Mouse (Mus musculus) midbrain, embryonic 15.5 days (tissue): ENCODE measurements around the gene Ppp1r21. TPM values are rescaled to one million over a fixed set of nuclear protein-coding genes. Genes with fewer than 3 reads are reported as not detected.
A peak's percentile ranks its signal among the peaks of the same experiment; 100 is the strongest.

ENCODE experiments used
- ATAC-seq: fragments of 200-750 bp; cut with Nextera tagmentation; replicated peaks from 2 replicates; pipeline ENCODE4 v1.8.0; 2017; ENCODE audit warnings: moderate TSS enrichment
- H3K27ac ChIP-seq: fragments of 300-500 bp; sonication (generic); 2 replicates; pipeline ENCODE4 v1.5.1; 2015; ENCODE audit warnings: mild to moderate bottlenecking, inconsistent platforms
- H3K27me3 ChIP-seq: fragments of 300-500 bp; sonication (generic); replicated peaks from 2 replicates; pipeline ENCODE4 v1.6.1; 2015; ENCODE audit warnings: inconsistent platforms
- H3K36me3 ChIP-seq: fragments of 300-500 bp; sonication (generic); replicated peaks from 2 replicates; pipeline ENCODE4 v1.6.1; 2015; ENCODE audit warnings: inconsistent platforms
- H3K4me1 ChIP-seq: fragments of 300-500 bp; sonication (generic); 2 replicates; pipeline ENCODE4 v1.6.1; 2015; ENCODE audit warnings: inconsistent platforms
- H3K4me2 ChIP-seq: fragments of 300-500 bp; sonication (generic); 2 replicates; pipeline ENCODE4 v1.6.1; 2015; ENCODE audit warnings: inconsistent platforms, mild to moderate bottlenecking, moderate library complexity
- H3K4me3 ChIP-seq: fragments of 300-500 bp; sonication (generic); 2 replicates; pipeline ENCODE4 v1.5.1; 2015; ENCODE audit warnings: mild to moderate bottlenecking, inconsistent platforms
- H3K9ac ChIP-seq: fragments of 300-500 bp; sonication (generic); 2 replicates; pipeline ENCODE4 v1.6.1; 2015; ENCODE audit warnings: mild to moderate bottlenecking, inconsistent platforms
- H3K9me3 ChIP-seq: fragments of 300-500 bp; sonication (generic); 2 replicates; pipeline ENCODE4 v1.6.1; 2016; ENCODE audit warnings: inconsistent platforms
- WGBS: fragments of 180-500 bp; shearing (Covaris S2); methylation state at CpG from one replicate; pipeline ENCODE4 v1.1.7; 2015; ENCODE audit warnings: mixed read lengths; 5-methylcytosine and 5-hydroxymethylcytosine counted together
- polyA plus RNA-seq: library from polyadenylated mRNA; unstranded; fragments of >200 nt; fragmentation: Nextera tagmentation; extraction: Ambion mirVana; gene quantifications from 2 replicates; pipeline ENCODE4 v1.2.1, GENCODE M21; 2015

Ppp1r21 gene
- polyA plus RNA-seq, 1 experiment from 2014 or later: 38.5 TPM

- Histone ChIP-seq H3K4me3 (no peak overlapping the region), H3K36me3 (no peaks in the 10 kb centered on the region), H3K9ac (no peak overlapping the region), H3K4me2 (no peak overlapping the region), H3K4me1 (no peaks in the 10 kb centered on the region), H3K9me3 (no peaks in the 10 kb centered on the region), H3K27ac (no peak overlapping the region), H3K27me3 (no peaks in the 10 kb centered on the region)
- WGBS: 84% methylated on average over 15 of the region's 15 CpGs
- ATAC-seq: no peak
Observed at GRCm38 (mm10) chr17:88609361-88609760, 79.4 kb downstream of the Ppp1r21 start.

DNA sequence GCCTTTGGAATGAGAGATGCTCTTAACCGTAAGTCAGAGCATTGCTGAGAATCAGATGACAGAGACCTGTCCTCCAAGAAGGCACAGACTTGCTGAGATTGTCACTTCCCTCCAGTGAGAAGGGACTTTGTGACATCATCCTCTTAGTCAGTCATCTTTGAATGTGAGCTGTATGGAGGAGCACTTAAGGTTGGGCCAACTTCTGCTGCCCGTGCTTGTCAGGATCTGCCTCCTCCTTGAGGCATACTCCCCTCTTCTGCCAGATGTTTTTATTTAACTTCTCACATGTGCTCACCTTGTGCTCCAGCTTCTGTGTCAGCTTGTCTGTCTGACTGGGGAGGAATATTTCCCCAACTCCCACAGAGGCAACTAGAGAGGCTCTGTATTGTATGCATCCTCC lies 81.1 kb downstream of the Ppp1r21 start:
- no peak for ATAC-seq
- no peak overlapping the region for H3K9ac ChIP-seq

DNA sequence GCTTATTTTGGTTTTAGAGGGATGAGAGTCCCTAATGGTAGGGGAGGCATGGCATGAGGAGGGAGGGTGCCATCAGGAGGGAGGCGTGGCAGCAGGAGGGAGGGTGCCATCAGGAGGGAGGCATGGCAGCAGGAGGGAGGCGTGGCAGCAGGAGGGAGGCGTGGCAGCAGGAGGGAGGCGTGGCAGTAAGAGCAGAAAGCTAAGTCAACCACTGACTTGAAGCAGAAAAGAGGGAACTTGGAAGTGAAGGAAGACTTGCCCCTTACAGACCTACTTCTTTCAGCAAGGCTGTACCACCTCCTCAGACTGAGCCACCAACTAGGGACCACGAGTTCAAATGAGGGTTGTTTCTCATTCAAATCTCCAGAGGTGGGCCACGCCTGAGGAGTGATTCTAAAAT lies 83.3 kb downstream of the Ppp1r21 start:
- Histone ChIP-seq H3K27ac (no peak overlapping the region), H3K27me3 (no peaks in the 10 kb centered on the region), H3K4me3 (no peak overlapping the region), H3K9me3 (no peaks in the 10 kb centered on the region), H3K9ac (no peak overlapping the region), H3K36me3 (no peaks in the 10 kb centered on the region), H3K4me2 (no peak overlapping the region), H3K4me1 (no peaks in the 10 kb centered on the region)
- WGBS: 58% methylated on average over 6 of the region's 6 CpGs
- ATAC-seq: no peak

More for the DNA sequence above, 81.1 kb downstream of the Ppp1r21 start:
- H3K27me3 ChIP-seq: no peaks in the 10 kb centered on the region
- H3K27ac ChIP-seq: no peak overlapping the region
- WGBS: 87% methylated on average over 2 of the region's 2 CpGs
- no peaks in the 10 kb centered on the region for H3K36me3 ChIP-seq
- H3K4me3 ChIP-seq: no peak overlapping the region
- no peaks in the 10 kb centered on the region for H3K9me3 ChIP-seq
- H3K4me1 ChIP-seq: no peaks in the 10 kb centered on the region
- H3K4me2 ChIP-seq: no peak overlapping the region

DNA sequence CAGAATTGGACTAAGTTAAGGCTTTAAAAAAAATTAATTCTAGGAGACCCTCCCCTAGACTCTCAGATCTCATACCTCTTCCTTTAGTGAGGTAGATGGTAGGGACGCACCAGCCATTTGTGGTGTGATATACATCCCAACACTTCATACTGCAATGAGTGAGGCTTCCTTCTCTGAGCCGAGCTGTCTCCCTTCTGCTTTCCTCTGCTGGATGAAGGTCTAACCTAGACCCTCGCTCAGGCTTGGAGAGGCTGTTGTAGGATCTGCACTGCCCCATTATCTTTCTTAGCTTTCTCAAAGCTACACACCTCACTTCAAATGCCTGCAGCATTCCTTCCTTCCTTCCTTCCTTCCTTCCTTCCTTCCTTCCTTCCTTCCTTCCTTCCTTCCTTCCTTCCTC lies 83.8 kb downstream of the Ppp1r21 start:
- Histone ChIP-seq H3K9me3 (no peaks in the 10 kb centered on the region), H3K36me3 (no peaks in the 10 kb centered on the region), H3K4me2 (no peak overlapping the region), H3K4me3 (no peak overlapping the region), H3K4me1 (no peaks in the 10 kb centered on the region), H3K27ac (no peak overlapping the region), H3K9ac (no peak overlapping the region), H3K27me3 (no peaks in the 10 kb centered on the region)
- WGBS: 86% methylated on average over 3 of the region's 3 CpGs
- ATAC-seq: no peak

DNA sequence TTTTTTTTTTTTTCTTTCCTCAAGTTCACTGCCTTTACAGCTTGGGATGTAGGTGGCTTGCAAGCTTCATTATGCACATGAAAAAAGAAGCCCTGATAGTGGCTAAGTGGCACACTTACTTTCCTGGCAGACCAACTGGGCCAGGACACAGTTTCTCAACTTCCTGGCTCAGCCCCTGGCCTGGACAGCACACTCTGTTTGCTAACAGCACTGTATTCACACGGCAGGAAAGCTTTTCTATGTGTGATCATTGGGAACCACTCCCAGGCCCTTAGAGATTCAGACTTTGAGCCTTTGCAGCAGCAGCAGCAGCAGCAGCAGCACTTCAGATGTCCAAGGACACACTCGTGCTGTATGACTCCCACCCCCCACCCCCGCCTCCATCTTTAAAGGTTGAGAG lies 84.3 kb downstream of the Ppp1r21 start:
- Histone ChIP-seq H3K9me3 (no peaks in the 10 kb centered on the region), H3K36me3 (no peaks in the 10 kb centered on the region), H3K4me1 (no peaks in the 10 kb centered on the region), H3K27ac (no peak overlapping the region), H3K27me3 (no peaks in the 10 kb centered on the region), H3K4me2 (no peak overlapping the region), H3K9ac (no peak overlapping the region), H3K4me3 (no peak overlapping the region)
- 62% methylated on average over 3 of the region's 3 CpGs for WGBS
- ATAC-seq: no peak

DNA sequence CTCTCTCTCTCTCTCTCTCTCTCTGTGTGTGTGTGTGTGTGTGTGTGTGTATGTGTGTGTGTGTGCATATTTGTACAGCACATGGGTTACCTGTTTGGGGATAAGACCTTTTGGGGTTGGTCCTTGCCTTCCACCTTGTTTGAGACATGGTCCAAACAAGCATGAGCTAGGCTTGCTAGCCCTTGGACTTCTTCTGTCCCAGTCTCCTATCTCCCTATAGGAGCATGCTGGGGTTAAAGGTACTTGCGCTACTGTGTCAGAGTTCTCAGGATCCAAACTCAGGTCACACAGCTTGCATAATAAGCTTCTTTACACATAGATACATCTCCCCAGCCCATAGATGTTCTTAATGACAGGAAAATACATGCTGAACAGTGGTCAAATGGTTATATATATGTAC lies 84.8 kb downstream of the Ppp1r21 start:
- H3K4me3 ChIP-seq: no peak overlapping the region
- H3K9me3 ChIP-seq: no peaks in the 10 kb centered on the region
- H3K27me3 ChIP-seq: no peaks in the 10 kb centered on the region
- ATAC-seq: no peak
- H3K36me3 ChIP-seq: no peaks in the 10 kb centered on the region
- no peak overlapping the region for H3K9ac ChIP-seq
- H3K4me1 ChIP-seq: no peaks in the 10 kb centered on the region
- WGBS: 95% methylated on average over 1 of the region's 1 CpGs
- H3K4me2 ChIP-seq: no peak overlapping the region
- no peak overlapping the region for H3K27ac ChIP-seq

DNA sequence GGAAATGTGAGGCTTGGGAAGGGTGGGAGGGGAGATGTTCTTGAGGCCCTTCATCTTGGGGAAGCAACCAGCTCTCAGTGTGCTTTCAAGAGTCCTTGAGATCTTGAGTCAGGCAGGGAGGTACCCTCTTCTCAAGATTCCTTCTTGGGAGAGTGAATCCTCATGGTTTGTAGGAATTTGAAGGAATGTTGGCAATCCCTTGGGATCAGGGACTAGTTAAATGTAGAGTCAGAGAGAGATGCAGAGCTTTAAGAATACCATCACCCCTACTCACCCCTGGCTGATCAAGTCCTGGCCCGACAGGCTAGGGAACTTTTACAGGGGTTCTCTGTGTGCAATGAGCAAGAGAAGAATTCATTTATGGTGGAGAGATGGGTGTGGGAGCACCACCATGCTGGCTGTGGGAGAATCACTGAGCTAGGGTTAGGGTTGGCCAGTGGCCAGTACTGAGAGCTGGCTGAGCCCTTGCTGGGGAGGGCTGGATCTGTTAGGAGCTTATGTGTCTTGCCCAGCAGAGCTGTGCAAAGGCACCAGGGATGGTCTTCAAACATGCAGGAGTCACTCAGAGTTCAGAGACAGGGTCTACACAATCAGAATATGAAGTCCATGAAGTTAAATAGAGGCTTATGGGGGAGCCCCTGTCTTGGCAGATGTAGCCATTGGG lies 85.7 kb downstream of the Ppp1r21 start:
- Histone ChIP-seq H3K4me1 (no peaks in the 10 kb centered on the region), H3K4me3 (no peak overlapping the region), H3K27me3 (no peaks in the 10 kb centered on the region), H3K9ac (no peak overlapping the region), H3K4me2 (no peak overlapping the region), H3K27ac (no peak overlapping the region), H3K9me3 (no peaks in the 10 kb centered on the region), H3K36me3 (no peaks in the 10 kb centered on the region)
- no peak for ATAC-seq
- 100% methylated on average over 1 of the region's 1 CpGs for WGBS

DNA sequence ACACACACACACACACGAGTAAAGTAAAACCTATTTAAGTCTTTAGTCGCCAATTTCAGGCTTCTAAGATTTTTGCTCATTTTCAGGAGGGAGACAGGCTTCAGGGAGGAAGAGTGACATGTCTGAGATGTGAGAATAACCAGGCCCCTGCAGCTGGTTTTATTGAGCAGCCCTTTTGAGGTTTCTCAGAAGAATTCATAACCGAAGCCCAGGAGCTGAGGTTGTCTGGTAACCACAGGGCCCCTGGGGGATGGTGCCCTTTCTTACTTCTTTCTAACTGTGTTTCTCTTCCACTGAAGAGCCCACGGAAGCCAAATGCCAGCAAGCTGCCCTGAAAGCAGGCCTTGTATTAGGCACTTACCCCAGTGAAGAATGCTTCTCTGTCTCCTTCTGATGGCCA lies 91.0 kb downstream of the Ppp1r21 start:
- H3K4me3 ChIP-seq: no peak overlapping the region
- WGBS: 88% methylated on average over 4 of the region's 4 CpGs
- no peak for ATAC-seq

GRCm38 (mm10) chr17:88621374-88621773 lies 91.5 kb downstream of the Ppp1r21 start:
- no peak overlapping the region for H3K9ac ChIP-seq
- no peak overlapping the region for H3K4me2 ChIP-seq
- no peak overlapping the region for H3K4me3 ChIP-seq
- H3K36me3 ChIP-seq: no peaks in the 10 kb centered on the region
- no peaks in the 10 kb centered on the region for H3K4me1 ChIP-seq
- no peak overlapping the region for H3K27ac ChIP-seq
- no peak for ATAC-seq
- H3K9me3 ChIP-seq: no peaks in the 10 kb centered on the region
- 82% methylated on average over 3 of the region's 3 CpGs for WGBS
- no peaks in the 10 kb centered on the region for H3K27me3 ChIP-seq

More for the DNA sequence above, 91.0 kb downstream of the Ppp1r21 start:
- no peaks in the 10 kb centered on the region for H3K9me3 ChIP-seq
- H3K4me1 ChIP-seq: no peaks in the 10 kb centered on the region
- no peak overlapping the region for H3K27ac ChIP-seq
- no peaks in the 10 kb centered on the region for H3K27me3 ChIP-seq
- H3K4me2 ChIP-seq: no peak overlapping the region
- no peak overlapping the region for H3K9ac ChIP-seq
- H3K36me3 ChIP-seq: no peaks in the 10 kb centered on the region

- H3K4me3 ChIP-seq: no peak overlapping the region
- H3K36me3 ChIP-seq: no peaks in the 10 kb centered on the region
- H3K9me3 ChIP-seq: no peaks in the 10 kb centered on the region
- no peaks in the 10 kb centered on the region for H3K4me1 ChIP-seq
- no peaks in the 10 kb centered on the region for H3K27me3 ChIP-seq
- no peak overlapping the region for H3K9ac ChIP-seq
- WGBS: 83% methylated on average over 1 of the region's 1 CpGs
- H3K4me2 ChIP-seq: no peak overlapping the region
- no peak overlapping the region for H3K27ac ChIP-seq
- no peak for ATAC-seq
Observed at GRCm38 (mm10) chr17:88622711-88623110, 92.8 kb downstream of the Ppp1r21 start.

GRCm38 (mm10) chr17:88624386-88624785 lies 94.5 kb downstream of the Ppp1r21 start:
- H3K9me3 ChIP-seq: no peaks in the 10 kb centered on the region
- 94% methylated on average over 4 of the region's 4 CpGs for WGBS
- ATAC-seq: no peak

GRCm38 (mm10) chr17:88625350-88625749 lies 95.4 kb downstream of the Ppp1r21 start:
- H3K9ac ChIP-seq: no peak overlapping the region
- no peaks in the 10 kb centered on the region for H3K36me3 ChIP-seq
- no peak for ATAC-seq
- 95% methylated on average over 13 of the region's 13 CpGs for WGBS
- no peak overlapping the region for H3K27ac ChIP-seq
- H3K4me3 ChIP-seq: no peak overlapping the region
- no peaks in the 10 kb centered on the region for H3K27me3 ChIP-seq
- no peak overlapping the region for H3K4me2 ChIP-seq
- H3K4me1 ChIP-seq: peaks cover 2% of the 10 kb centered on the region; the same call in 1 of the 2 replicates
- no peaks in the 10 kb centered on the region for H3K9me3 ChIP-seq

More at GRCm38 (mm10) chr17:88624386-88624785, 94.5 kb downstream of the Ppp1r21 start:
- H3K36me3 ChIP-seq: no peaks in the 10 kb centered on the region
- no peak overlapping the region for H3K4me2 ChIP-seq
- H3K4me1 ChIP-seq: no peaks in the 10 kb centered on the region
- no peak overlapping the region for H3K9ac ChIP-seq
- no peak overlapping the region for H3K4me3 ChIP-seq
- H3K27ac ChIP-seq: no peak overlapping the region
- no peaks in the 10 kb centered on the region for H3K27me3 ChIP-seq

DNA sequence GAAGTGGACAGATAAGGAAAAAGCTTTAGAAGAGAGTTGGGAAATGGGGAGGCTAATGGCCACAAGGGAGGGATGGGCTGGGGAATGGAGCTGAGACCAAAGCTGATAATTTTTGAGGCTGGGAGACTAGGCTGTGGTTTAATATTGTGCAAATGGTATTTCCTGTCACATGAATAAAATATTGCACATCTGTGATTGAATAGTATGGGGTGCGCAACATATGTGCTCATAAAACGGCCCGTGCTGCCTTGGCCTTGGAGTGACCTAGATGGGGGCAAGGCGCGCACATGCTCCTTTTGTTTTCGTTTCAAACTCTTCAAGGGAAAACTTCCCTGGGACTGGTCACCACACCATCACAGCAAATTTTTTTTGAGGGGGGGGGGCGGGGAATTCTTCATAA lies 96.0 kb downstream of the Ppp1r21 start:
- no peaks in the 10 kb centered on the region for H3K27me3 ChIP-seq
- no peak overlapping the region for H3K9ac ChIP-seq
- 77% methylated on average over 7 of the region's 7 CpGs for WGBS
- H3K9me3 ChIP-seq: no peaks in the 10 kb centered on the region
- 0 out of 2 replicates have a peak overlapping the region, but pooled peaks have one; percentile 34 for H3K27ac ChIP-seq
- no peak overlapping the region for H3K4me3 ChIP-seq
- ATAC-seq: no peak
- H3K4me2 ChIP-seq: no peak overlapping the region
- peaks cover 2% of the 10 kb centered on the region; the same call in 1 of the 2 replicates for H3K4me1 ChIP-seq
- H3K36me3 ChIP-seq: no peaks in the 10 kb centered on the region
